Mouse (Mus musculus): ENCODE data around the gene Tepp.

- TF ChIP-seq POLR2A (IDR thresholded peaks at IDR 0.05; ENCODE audit: control insufficient read depth, extremely low read depth, insufficient read depth, low read length, poor library complexity) (no peak), CTCF (IDR thresholded peaks at IDR 0.05; ENCODE audit: borderline replicate concordance, control insufficient read depth, extremely low read depth, insufficient read depth, low read length, poor library complexity) (no peak)
Observed at GRCm38 (mm10) chr8:95323201-95323600, 12.8 kb downstream of the Tepp start.
